In genomic region chr2:119675215-119675784, GRCm38 (mm10) we compare ENCODE assay signal across 8 mouse cellular contexts. TPM values are rescaled to one million over a fixed set of nuclear protein-coding genes. Genes with fewer than 3 reads are reported as not detected.
DNase-seq lines count a peak whose midpoint lies in the region; ATAC-seq and TF ChIP-seq lines count a peak whose summit lies in the region.

No protein-coding gene starts in this region.

- in situ Hi-C loops in Patski (cut with MboI; ENCODE audit: low pct_unique_long_range_greater_than_20kb) = no loop called here

- WGBS in kidney, embryonic 16.5 days = under 1% methylated on average over 39 of the region's 39 CpGs
- WGBS in forebrain, embryonic 14.5 days = under 1% methylated on average over 37 of the region's 39 CpGs
- WGBS in neural tube, embryonic 13.5 days = 1% methylated on average over 39 of the region's 39 CpGs

- peak; percentile 90 for ATAC-seq in kidney, embryonic 16.5 days (ENCODE audit: low FRiP score, low TSS enrichment)
- peak; percentile 49 for ATAC-seq in Patski
- ATAC-seq in forebrain, embryonic 14.5 days = peak; percentile 87
- ATAC-seq in neural tube, embryonic 13.5 days (ENCODE audit: low read depth) = peak; percentile 91

- POLR2A ChIA-PET in Patski (lab: Charles Lee) = interaction anchor here (0.7 to 2.8 kb wide), 2 partner anchors 12 to 15 kb away, joined by 3 to 14 read pairs; partner anchors contain the start of gene Ndufaf1

- H3K36me3 ChIP-seq in kidney, embryonic 16.5 days (ENCODE audit: insufficient read depth, low read length) = no peaks in the 10 kb centered on the region
- no peaks in the 10 kb centered on the region for H3K36me3 ChIP-seq in forebrain, embryonic 14.5 days (ENCODE audit: control insufficient read depth, insufficient read depth, low read length)
- H3K36me3 ChIP-seq in neural tube, embryonic 13.5 days = no peaks in the 10 kb centered on the region

- H3K4me3 ChIP-seq in kidney, embryonic 16.5 days (ENCODE audit: low read length) = peak overlapping the region; percentile 95
- H3K4me3 ChIP-seq in forebrain, embryonic 14.5 days (ENCODE audit: low read depth, low read length) = peak overlapping the region; percentile 93
- H3K4me3 ChIP-seq in neural tube, embryonic 13.5 days = peak overlapping the region; percentile 100

- peak overlapping the region; percentile 64; the same call in 1 of the 2 replicates for H3K27ac ChIP-seq in kidney, embryonic 16.5 days (ENCODE audit: low read length)
- H3K27ac ChIP-seq in forebrain, embryonic 14.5 days (ENCODE audit: low read depth, low read length) = peak overlapping the region; percentile 44
- H3K27ac ChIP-seq in neural tube, embryonic 13.5 days (replicated peaks) = peak overlapping the region; percentile 72

- peaks cover 11% of the 10 kb centered on the region for H3K4me1 ChIP-seq in kidney, embryonic 16.5 days (ENCODE audit: insufficient read depth, low read length)
- peaks cover 9% of the 10 kb centered on the region for H3K4me1 ChIP-seq in forebrain, embryonic 14.5 days (ENCODE audit: control insufficient read depth, insufficient read depth, low read length)
- H3K4me1 ChIP-seq in neural tube, embryonic 13.5 days (replicated peaks) = peaks cover 33% of the 10 kb centered on the region

- no peak for DNase-seq in kidney, postnatal 4 days
- no peak for DNase-seq in Patski (ENCODE audit: low read depth, low spot score)
- peak; percentile 41 for DNase-seq in forebrain, embryonic 14.5 days (ENCODE audit: low spot score)
- DNase-seq in liver = peak; percentile 69
- DNase-seq in layer of hippocampus, adult 11-12 months (ENCODE audit: low spot score) = no peak
- no peak for DNase-seq in frontal cortex, adult 2 months (ENCODE audit: extremely low spot score in 1 of 2, low spot score in 1 of 2)

- no peaks in the 10 kb centered on the region for H3K9me3 ChIP-seq in kidney, embryonic 16.5 days (ENCODE audit: low read length)
- H3K9me3 ChIP-seq in forebrain, embryonic 14.5 days (replicated peaks; ENCODE audit: control insufficient read depth, low read length) = no peaks in the 10 kb centered on the region
- H3K9me3 ChIP-seq in neural tube, embryonic 13.5 days = no peaks in the 10 kb centered on the region

- CTCF ChIA-PET in Patski (lab: Charles Lee) = interaction anchor here (1.0 kb wide), 1 partner anchor 16 kb away, joined by 3 read pairs; no protein-coding TSS in a partner anchor

- no peaks in the 10 kb centered on the region for H3K27me3 ChIP-seq in kidney, embryonic 16.5 days (ENCODE audit: insufficient read depth, low read length)
- H3K27me3 ChIP-seq in Patski = no peaks in the 10 kb centered on the region
- H3K27me3 ChIP-seq in forebrain, embryonic 14.5 days (replicated peaks; ENCODE audit: control insufficient read depth, insufficient read depth, low read length) = no peaks in the 10 kb centered on the region
- peaks cover 17% of the 10 kb centered on the region; the same call in 1 of the 2 replicates for H3K27me3 ChIP-seq in neural tube, embryonic 13.5 days

- peak overlapping the region; percentile 74 for H3K4me2 ChIP-seq in kidney, embryonic 16.5 days (replicated peaks; ENCODE audit: low read depth, low read length)
- H3K4me2 ChIP-seq in forebrain, embryonic 14.5 days (ENCODE audit: low read length) = peak overlapping the region; percentile 85
- H3K4me2 ChIP-seq in neural tube, embryonic 13.5 days = peak overlapping the region; percentile 93

- no peak for TF ChIP-seq CTCF in Patski (IDR thresholded peaks at IDR 0.05)

- peak overlapping the region; percentile 98 for H3K9ac ChIP-seq in kidney, embryonic 16.5 days (replicated peaks; ENCODE audit: low read length)
- H3K9ac ChIP-seq in forebrain, embryonic 14.5 days (ENCODE audit: low read length) = peak overlapping the region; percentile 96
- H3K9ac ChIP-seq in neural tube, embryonic 13.5 days = peak overlapping the region; percentile 94

RNA-seq across cellular contexts. Expression of gene Rtf1, which starts 0.4 kb away (rescaled TPM):
- 35.5 and 45.6 TPM in 2 replicates for polyA plus RNA-seq in kidney, embryonic 16.5 days (2015; fragmentation: Nextera tagmentation; extraction: Ambion mirVana)
- 36.0 TPM for polyA plus RNA-seq in Patski (2021)
- polyA plus RNA-seq in forebrain, embryonic 14.5 days (2014; fragmentation: Nextera tagmentation; extraction: Ambion mirVana) = 32.6 and 38.0 TPM in 2 replicates
- polyA plus RNA-seq in neural tube, embryonic 13.5 days (2015; fragmentation: Nextera tagmentation; extraction: Ambion mirVana) = 54.8 and 67.0 TPM in 2 replicates
- 41.0 and 41.8 TPM in 2 replicates for polyA plus RNA-seq in frontal cortex, adult 2 months (2012; rRNA removed)

RNA-seq across cellular contexts. Expression of gene Ndufaf1, which starts 12.7 kb away (rescaled TPM):
- polyA plus RNA-seq in kidney, embryonic 16.5 days (2015; fragmentation: Nextera tagmentation; extraction: Ambion mirVana) = 52.9 and 57.2 TPM in 2 replicates
- polyA plus RNA-seq in Patski (2021) = 36.7 TPM
- 36.7 and 37.6 TPM in 2 replicates for polyA plus RNA-seq in forebrain, embryonic 14.5 days (2014; fragmentation: Nextera tagmentation; extraction: Ambion mirVana)
- polyA plus RNA-seq in neural tube, embryonic 13.5 days (2015; fragmentation: Nextera tagmentation; extraction: Ambion mirVana) = 43.6 and 47.0 TPM in 2 replicates
- polyA plus RNA-seq in frontal cortex, adult 2 months (2012; rRNA removed) = 20.8 and 21.7 TPM in 2 replicates

RNA-seq across cellular contexts. Expression of gene Oip5, which starts 57.0 kb away (rescaled TPM):
- polyA plus RNA-seq in kidney, embryonic 16.5 days (2015; fragmentation: Nextera tagmentation; extraction: Ambion mirVana) = 28.9 and 31.2 TPM in 2 replicates
- polyA plus RNA-seq in Patski (2021) = 16.3 TPM
- polyA plus RNA-seq in forebrain, embryonic 14.5 days (2014; fragmentation: Nextera tagmentation; extraction: Ambion mirVana) = 13.2 and 14.8 TPM in 2 replicates
- 5.1 and 7.8 TPM in 2 replicates for polyA plus RNA-seq in neural tube, embryonic 13.5 days (2015; fragmentation: Nextera tagmentation; extraction: Ambion mirVana)
- 1.4 and 1.7 TPM in 2 replicates for polyA plus RNA-seq in frontal cortex, adult 2 months (2012; rRNA removed)

RNA-seq across cellular contexts. Expression of gene Nusap1, which starts 57.2 kb away (rescaled TPM):
- polyA plus RNA-seq in kidney, embryonic 16.5 days (2015; fragmentation: Nextera tagmentation; extraction: Ambion mirVana) = 73.2 and 78.0 TPM in 2 replicates
- polyA plus RNA-seq in Patski (2021) = 27.9 TPM
- polyA plus RNA-seq in forebrain, embryonic 14.5 days (2014; fragmentation: Nextera tagmentation; extraction: Ambion mirVana) = 38.0 and 41.9 TPM in 2 replicates
- polyA plus RNA-seq in neural tube, embryonic 13.5 days (2015; fragmentation: Nextera tagmentation; extraction: Ambion mirVana) = 13.4 and 19.5 TPM in 2 replicates
- 0.76 and 0.86 TPM in 2 replicates for polyA plus RNA-seq in frontal cortex, adult 2 months (2012; rRNA removed)

Comparison
In these comparisons a context has a peak if more than half of its experiments do, and no peak if none do; other contexts are left out.
1. DNase-seq: peak in forebrain, embryonic 14.5 days (single experiment) and liver (single experiment); none in kidney, postnatal 4 days (0 of 2), Patski (single experiment), layer of hippocampus, adult 11-12 months (single experiment) and frontal cortex, adult 2 months (0 of 2).
2. Peak in every context shown above with its lines, with median percentiles within 50 percentile points of each other: ATAC-seq, H3K27ac ChIP-seq, H3K4me2 ChIP-seq, H3K4me3 ChIP-seq and H3K9ac ChIP-seq.